Mouse (Mus musculus) E14TG2a.4 (cell line): ENCODE measurements around the gene Grhl3.

Experiments
- H3K27me3 ChIP-seq: 2 replicates; pipeline ENCODE4 v1.6.1; 2014; ENCODE audit warnings: low read length, control low read depth; ENCODE audit not compliant: insufficient read depth
- H3K36me3 ChIP-seq: 2 replicates; pipeline ENCODE4 v1.6.1; 2014; ENCODE audit warnings: low read length, control low read depth; ENCODE audit not compliant: insufficient read depth
- H3K4me1 ChIP-seq: replicated peaks from 2 replicates; pipeline ENCODE4 v1.6.1; 2014; ENCODE audit warnings: low read depth, low read length, control low read depth
- H3K4me3 ChIP-seq: replicated peaks from 2 replicates; pipeline ENCODE4 v1.5.1; 2014; ENCODE audit warnings: mild to moderate bottlenecking, low read length
- H3K9me3 ChIP-seq: 2 replicates; pipeline ENCODE4 v1.6.1; 2014; ENCODE audit warnings: low read length, control low read depth
- CTCF ChIP-seq: conservative IDR thresholded peaks from 2 replicates; pipeline ENCODE4 v1.5.1; 2014; ENCODE audit warnings: low read length
- NANOG ChIP-seq: IDR thresholded peaks from 2 replicates; pipeline ENCODE4 v1.6.1; 2014; ENCODE audit warnings: borderline replicate concordance, low read length, mixed read lengths
- POU5F1 ChIP-seq: IDR thresholded peaks from 2 replicates; pipeline ENCODE4 v1.6.1; 2014; ENCODE audit warnings: low read length, borderline replicate concordance

The Grhl3 gene

GRCm38 (mm10) chr4:135546793-135547192 is 26.6 kb downstream of the Grhl3 start:
- no peak for TF ChIP-seq NANOG
- peaks cover 62% of the 10 kb centered on the region for H3K36me3 ChIP-seq
- H3K4me3 ChIP-seq = peak overlapping the region; percentile 69
- no peaks in the 10 kb centered on the region for H3K9me3 ChIP-seq
- no peaks in the 10 kb centered on the region for H3K27me3 ChIP-seq
- peaks cover 96% of the 10 kb centered on the region for H3K4me1 ChIP-seq

GRCm38 (mm10) chr4:135546008-135546407 is 27.4 kb downstream of the Grhl3 start:
- peaks cover 94% of the 10 kb centered on the region for H3K4me1 ChIP-seq
- TF ChIP-seq CTCF (no peak), POU5F1 (no peak), NANOG (no peak)
- peaks cover 62% of the 10 kb centered on the region for H3K36me3 ChIP-seq
- no peaks in the 10 kb centered on the region for H3K9me3 ChIP-seq
- H3K27me3 ChIP-seq = no peaks in the 10 kb centered on the region
- peak overlapping the region; percentile 69 for H3K4me3 ChIP-seq

GRCm38 (mm10) chr4:135545080-135545511 is 28.3 kb downstream of the Grhl3 start:
- Histone ChIP-seq H3K4me1 (peaks cover 87% of the 10 kb centered on the region), H3K36me3 (peaks cover 54% of the 10 kb centered on the region), H3K9me3 (no peaks in the 10 kb centered on the region), H3K4me3 (peak overlapping the region; percentile 69), H3K27me3 (no peaks in the 10 kb centered on the region)
- TF ChIP-seq CTCF = no peak
- no peak for TF ChIP-seq POU5F1
- TF ChIP-seq NANOG = no peak

- no peaks in the 10 kb centered on the region for H3K27me3 ChIP-seq
- no peaks in the 10 kb centered on the region for H3K9me3 ChIP-seq
- H3K4me3 ChIP-seq = peak overlapping the region; percentile 69
- peaks cover 50% of the 10 kb centered on the region for H3K36me3 ChIP-seq
- TF ChIP-seq CTCF (no peak), NANOG (no peak), POU5F1 (no peak)
- peaks cover 87% of the 10 kb centered on the region for H3K4me1 ChIP-seq
Measured at GRCm38 (mm10) chr4:135544284-135544683, 29.1 kb downstream of the Grhl3 start.

GRCm38 (mm10) chr4:135540057-135540456 is 33.4 kb downstream of the Grhl3 start:
- Histone ChIP-seq H3K4me1 (peaks cover 88% of the 10 kb centered on the region), H3K36me3 (peaks cover 34% of the 10 kb centered on the region), H3K4me3 (no peak overlapping the region), H3K27me3 (peaks cover 4% of the 10 kb centered on the region; the same call in 1 of the 2 replicates), H3K9me3 (no peaks in the 10 kb centered on the region)
- TF ChIP-seq CTCF (no peak), NANOG (no peak), POU5F1 (no peak)

GRCm38 (mm10) chr4:135539056-135539455 is 34.4 kb downstream of the Grhl3 start:
- H3K36me3 ChIP-seq = peaks cover 31% of the 10 kb centered on the region
- H3K4me1 ChIP-seq = peaks cover 87% of the 10 kb centered on the region
- no peaks in the 10 kb centered on the region for H3K9me3 ChIP-seq
- H3K4me3 ChIP-seq = peak overlapping the region; percentile 43; the same call in 1 of the 2 replicates
- TF ChIP-seq CTCF (no peak), NANOG (no peak), POU5F1 (no peak)
- H3K27me3 ChIP-seq = peaks cover 4% of the 10 kb centered on the region; the same call in 1 of the 2 replicates

- Histone ChIP-seq H3K4me3 (0 out of 2 replicates have a peak overlapping the region, but pooled peaks have one; percentile 3), H3K27me3 (peaks cover 10% of the 10 kb centered on the region; the same call in 1 of the 2 replicates), H3K9me3 (peaks cover 9% of the 10 kb centered on the region), H3K4me1 (peaks cover 91% of the 10 kb centered on the region), H3K36me3 (no peaks in the 10 kb centered on the region)
- no peak for TF ChIP-seq CTCF
- no peak for TF ChIP-seq NANOG
- TF ChIP-seq POU5F1 = no peak
Measured at GRCm38 (mm10) chr4:135535021-135535420, 38.4 kb downstream of the Grhl3 start.

GRCm38 (mm10) chr4:135533001-135533400 is 40.4 kb downstream of the Grhl3 start:
- Histone ChIP-seq H3K27me3 (peaks cover 10% of the 10 kb centered on the region; the same call in 1 of the 2 replicates), H3K4me3 (peak overlapping the region; percentile 41), H3K36me3 (no peaks in the 10 kb centered on the region), H3K4me1 (peaks cover 80% of the 10 kb centered on the region), H3K9me3 (peaks cover 12% of the 10 kb centered on the region)
- TF ChIP-seq CTCF (no peak), POU5F1 (no peak), NANOG (no peak)

GRCm38 (mm10) chr4:135531771-135532613 is 41.4 kb downstream of the Grhl3 start:
- H3K4me1 ChIP-seq = peaks cover 76% of the 10 kb centered on the region
- H3K27me3 ChIP-seq = peaks cover 10% of the 10 kb centered on the region; the same call in 1 of the 2 replicates
- peak overlapping the region; percentile 35 for H3K4me3 ChIP-seq
- TF ChIP-seq CTCF (no peak), NANOG (peak; percentile 63; the same call in 1 of the 2 replicates)
- H3K36me3 ChIP-seq = no peaks in the 10 kb centered on the region
- H3K9me3 ChIP-seq = peaks cover 12% of the 10 kb centered on the region
